Mouse (Mus musculus): ENCODE measurements around the gene Taf3.

The Taf3 gene

GRCm38 (mm10) chr2:10048461-10048860, at the start of gene Taf3:
Gene Taf3, minus strand, starts transcription at chr2:10048596.
- DNase-seq = peak; percentile 95

- peak; percentile 49 for DNase-seq
Observed at GRCm38 (mm10) chr2:10094327-10095100, 46.1 kb upstream of the Taf3 start.

- DNase-seq = no peak
Observed at GRCm38 (mm10) chr2:10087256-10087850, 39.0 kb upstream of the Taf3 start.

GRCm38 (mm10) chr2:10082737-10083136, 34.3 kb upstream of the Taf3 start:
- no peak for DNase-seq

GRCm38 (mm10) chr2:10081453-10082080, 33.2 kb upstream of the Taf3 start:
- no peak for DNase-seq

GRCm38 (mm10) chr2:10080310-10081010, 32.1 kb upstream of the Taf3 start, which contains the start of the genes Atp5c1 and Kin:
Gene Atp5c1, minus strand, starts transcription at chr2:10080510.
Gene Kin, plus strand, starts transcription at chr2:10080593.
- peak; percentile 97 for DNase-seq

- no peak for DNase-seq
Observed at GRCm38 (mm10) chr2:10079745-10080309, 31.4 kb upstream of the Taf3 start.

- DNase-seq = no peak
Observed at GRCm38 (mm10) chr2:10076675-10077074, 28.3 kb upstream of the Taf3 start.

- no peak for DNase-seq
Observed at GRCm38 (mm10) chr2:10074470-10074869, 26.1 kb upstream of the Taf3 start.

GRCm38 (mm10) chr2:10071751-10072150, 23.4 kb upstream of the Taf3 start:
- DNase-seq = no peak

- no peak for DNase-seq
Observed at GRCm38 (mm10) chr2:10058836-10059235, 10.4 kb upstream of the Taf3 start.

- DNase-seq = no peak
Observed at GRCm38 (mm10) chr2:10051996-10052395, 3.6 kb upstream of the Taf3 start.

- no peak for DNase-seq
Observed at GRCm38 (mm10) chr2:10050878-10051277, 2.5 kb upstream of the Taf3 start.

- no peak for DNase-seq
Observed at GRCm38 (mm10) chr2:10049456-10049855, 1.1 kb upstream of the Taf3 start.

- peak; percentile 33 for DNase-seq
Observed at GRCm38 (mm10) chr2:10047758-10048436, 499 bp downstream of the Taf3 start.

GRCm38 (mm10) chr2:10034976-10035375, 13.4 kb downstream of the Taf3 start:
- DNase-seq = no peak

GRCm38 (mm10) chr2:10033684-10034083, 14.7 kb downstream of the Taf3 start:
- no peak for DNase-seq

GRCm38 (mm10) chr2:10029755-10030154, 18.6 kb downstream of the Taf3 start:
- no peak for DNase-seq

- DNase-seq = no peak
Observed at GRCm38 (mm10) chr2:10024264-10024663, 24.1 kb downstream of the Taf3 start.

GRCm38 (mm10) chr2:10021296-10021695, 27.1 kb downstream of the Taf3 start:
- DNase-seq = no peak

GRCm38 (mm10) chr2:10014951-10015635, 33.3 kb downstream of the Taf3 start:
- DNase-seq = no peak
